Mouse (Mus musculus): ENCODE results near the gene Il21r.

The Il21r gene

GRCm38 (mm10) chr7:125603185-125603631 lies at the start of gene Il21r:
Gene Il21r (plus strand): TSS chr7:125603429.
- in situ Hi-C loops (cut with MboI, MseI), result loop anchor here (10.0 kb wide), 1 partner anchor 752 kb away; no protein-coding TSS in a partner anchor

- in situ Hi-C loops (cut with MboI, MseI), result loop anchor here (5.0 kb wide), 1 partner anchor 82 kb away; no protein-coding TSS in a partner anchor
Observed at GRCm38 (mm10) chr7:125553653-125554428, 49.4 kb upstream of the Il21r start.

GRCm38 (mm10) chr7:125554456-125555114 lies 48.6 kb upstream of the Il21r start:
- in situ Hi-C loops (cut with MboI, MseI), result loop anchor here (5.0 kb wide), 1 partner anchor 82 kb away; no protein-coding TSS in a partner anchor

GRCm38 (mm10) chr7:125555351-125555872 lies 47.8 kb upstream of the Il21r start:
- in situ Hi-C loops (cut with MboI, MseI), result no loop called here

- in situ Hi-C loops (cut with MboI, MseI), result no loop called here
Observed at GRCm38 (mm10) chr7:125556096-125556495, 47.1 kb upstream of the Il21r start.

- in situ Hi-C loops (cut with MboI, MseI), result no loop called here
Observed at GRCm38 (mm10) chr7:125556865-125557264, 46.4 kb upstream of the Il21r start.

- in situ Hi-C loops (cut with MboI, MseI), result no loop called here
Observed at GRCm38 (mm10) chr7:125558401-125558945, 44.8 kb upstream of the Il21r start.

GRCm38 (mm10) chr7:125558997-125559396 lies 44.2 kb upstream of the Il21r start:
- in situ Hi-C loops (cut with MboI, MseI), result no loop called here

- in situ Hi-C loops (cut with MboI, MseI), result no loop called here
Observed at GRCm38 (mm10) chr7:125559537-125559936, 43.7 kb upstream of the Il21r start.

GRCm38 (mm10) chr7:125560146-125560785 lies 43.0 kb upstream of the Il21r start:
- in situ Hi-C loops (cut with MboI, MseI), result no loop called here

- in situ Hi-C loops (cut with MboI, MseI), result no loop called here
Observed at GRCm38 (mm10) chr7:125561085-125561690, 42.0 kb upstream of the Il21r start.

GRCm38 (mm10) chr7:125562413-125562812 lies 40.8 kb upstream of the Il21r start:
- in situ Hi-C loops (cut with MboI, MseI), result no loop called here

GRCm38 (mm10) chr7:125563093-125563492 lies 40.1 kb upstream of the Il21r start:
- in situ Hi-C loops (cut with MboI, MseI), result no loop called here

- in situ Hi-C loops (cut with MboI, MseI), result no loop called here
Observed at GRCm38 (mm10) chr7:125564316-125565024, 38.8 kb upstream of the Il21r start.

GRCm38 (mm10) chr7:125565516-125566285 lies 37.5 kb upstream of the Il21r start:
- in situ Hi-C loops (cut with MboI, MseI), result no loop called here

GRCm38 (mm10) chr7:125566420-125566819 lies 36.8 kb upstream of the Il21r start:
- in situ Hi-C loops (cut with MboI, MseI), result no loop called here

GRCm38 (mm10) chr7:125568888-125569287 lies 34.3 kb upstream of the Il21r start:
- in situ Hi-C loops (cut with MboI, MseI), result no loop called here

- in situ Hi-C loops (cut with MboI, MseI), result no loop called here
Observed at GRCm38 (mm10) chr7:125571891-125572290, 31.3 kb upstream of the Il21r start.

- in situ Hi-C loops (cut with MboI, MseI), result no loop called here
Observed at GRCm38 (mm10) chr7:125572737-125573136, 30.5 kb upstream of the Il21r start.

- in situ Hi-C loops (cut with MboI, MseI), result no loop called here
Observed at GRCm38 (mm10) chr7:125573849-125574248, 29.4 kb upstream of the Il21r start.

Measured in T-helper 1 cell (primary cell).